Mouse (Mus musculus) retina, adult 2 months (tissue): ENCODE measurements at regions not wholly inside any gene's neighbourhood (a gene's known extent, or its start where the extent isn't known, plus 50 kb on each side); places are given as distances from the start of the nearest gene placed in this dataset.

ENCODE experiments used
- DNase-seq: peaks from one replicate; pipeline ENCODE4 v3.0.0-alpha.2; 2012; ENCODE audit warnings: low read depth, low spot score

- no peak for DNase-seq
These were observed 676.9 kb upstream of the A1bg start for GRCm38 (mm10) chr15:61599734-61600133.

GRCm38 (mm10) chr15:61596318-61596717 lies 673.5 kb upstream of the A1bg start:
- no peak for DNase-seq

- no peak for DNase-seq
These were observed 666.1 kb upstream of the A1bg start for GRCm38 (mm10) chr15:61588956-61589355.

- no peak for DNase-seq
These were observed 659.5 kb upstream of the A1bg start for GRCm38 (mm10) chr15:61582335-61582734.

- DNase-seq = no peak
These were observed 640.5 kb upstream of the A1bg start for GRCm38 (mm10) chr15:61563347-61563746.

- no peak for DNase-seq
These were observed 639.4 kb upstream of the A1bg start for GRCm38 (mm10) chr15:61562252-61562651.

- DNase-seq = no peak
These were observed 631.1 kb upstream of the A1bg start for GRCm38 (mm10) chr15:61553908-61554307.

- no peak for DNase-seq
These were observed 630.4 kb upstream of the A1bg start for GRCm38 (mm10) chr15:61553081-61553680.

GRCm38 (mm10) chr15:61551206-61551605 lies 628.4 kb upstream of the A1bg start:
- DNase-seq = no peak

- DNase-seq = no peak
These were observed 625.6 kb upstream of the A1bg start for GRCm38 (mm10) chr15:61548400-61548799.

GRCm38 (mm10) chr15:61546608-61547007 lies 623.8 kb upstream of the A1bg start:
- no peak for DNase-seq

- DNase-seq = no peak
These were observed 621.3 kb upstream of the A1bg start for GRCm38 (mm10) chr15:61544074-61544473.

GRCm38 (mm10) chr15:61541643-61542042 lies 618.8 kb upstream of the A1bg start:
- no peak for DNase-seq

GRCm38 (mm10) chr15:61540753-61541421 lies 618.1 kb upstream of the A1bg start:
- DNase-seq = no peak

GRCm38 (mm10) chr15:61538930-61539329 lies 616.1 kb upstream of the A1bg start:
- DNase-seq = no peak

GRCm38 (mm10) chr15:61538169-61538755 lies 615.5 kb upstream of the A1bg start:
- no peak for DNase-seq

GRCm38 (mm10) chr15:61536332-61536716 lies 613.5 kb upstream of the A1bg start:
- no peak for DNase-seq

GRCm38 (mm10) chr15:61535644-61536331 lies 613.0 kb upstream of the A1bg start:
- no peak for DNase-seq

GRCm38 (mm10) chr15:61535180-61535579 lies 612.4 kb upstream of the A1bg start:
- no peak for DNase-seq

GRCm38 (mm10) chr15:61532808-61533207 lies 610.0 kb upstream of the A1bg start:
- DNase-seq = no peak

GRCm38 (mm10) chr15:61532040-61532439 lies 609.2 kb upstream of the A1bg start:
- no peak for DNase-seq

GRCm38 (mm10) chr15:61523036-61523435 lies 600.2 kb upstream of the A1bg start:
- DNase-seq = no peak

GRCm38 (mm10) chr15:61517265-61517664 lies 594.5 kb upstream of the A1bg start:
- no peak for DNase-seq
